Mouse (Mus musculus): ENCODE data around the gene Herc2. TPM values are rescaled to one million over a fixed set of nuclear protein-coding genes. Genes with fewer than 3 reads are reported as not detected.

The Herc2 gene
- total RNA-seq, 2 experiments from 2014 or later = 29.2 to 33.9 TPM

DNA sequence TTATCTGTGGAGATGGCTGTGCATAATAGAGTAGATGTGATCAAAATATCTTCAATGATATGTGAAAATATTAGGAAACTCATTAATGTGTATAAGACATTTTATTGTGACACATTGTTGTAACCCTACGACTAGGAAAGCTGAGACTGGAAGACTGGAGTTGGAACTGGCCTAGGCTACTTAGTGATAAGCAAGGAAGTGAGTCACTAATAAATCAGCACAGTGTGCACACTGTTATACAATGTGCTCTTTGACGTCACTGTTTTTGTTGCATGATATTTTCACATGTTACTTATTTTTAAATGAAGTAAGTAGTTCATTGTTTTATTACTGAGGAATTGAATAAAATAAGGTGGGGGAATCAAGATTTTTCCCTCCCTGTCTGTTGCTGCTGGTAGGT is 16.1 kb downstream of the Herc2 start:
- ATAC-seq (replicated peaks; ENCODE audit: poor library complexity) = no peak

DNA sequence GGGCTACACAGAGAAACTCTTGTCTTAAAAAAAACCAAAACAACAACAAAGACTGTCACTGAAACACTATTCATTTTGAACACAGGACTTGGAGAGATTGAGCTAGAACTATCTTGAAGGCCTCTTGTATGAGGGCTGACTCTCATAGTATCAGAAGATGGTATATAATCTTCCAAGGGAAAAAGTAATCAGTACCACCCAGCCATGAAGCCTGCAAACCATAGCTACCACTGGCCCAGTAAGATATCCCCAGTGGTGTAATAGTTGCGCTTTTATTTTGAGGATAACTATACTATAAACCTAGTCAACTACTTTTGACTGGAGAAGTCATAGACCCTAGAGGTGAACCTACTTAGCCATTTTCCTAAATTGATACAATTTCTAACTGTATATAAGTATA is 16.6 kb downstream of the Herc2 start:
- ATAC-seq (replicated peaks; ENCODE audit: poor library complexity) = no peak

GRCm38 (mm10) chr7:56071724-56072123 is 21.7 kb downstream of the Herc2 start:
- no peak for ATAC-seq (replicated peaks; ENCODE audit: poor library complexity)

- no peak for ATAC-seq (replicated peaks; ENCODE audit: poor library complexity)
These were observed 33.0 kb downstream of the Herc2 start for GRCm38 (mm10) chr7:56083034-56083433.

- ATAC-seq (replicated peaks; ENCODE audit: poor library complexity) = no peak
These were observed 39.1 kb downstream of the Herc2 start for GRCm38 (mm10) chr7:56089097-56089496.

DNA sequence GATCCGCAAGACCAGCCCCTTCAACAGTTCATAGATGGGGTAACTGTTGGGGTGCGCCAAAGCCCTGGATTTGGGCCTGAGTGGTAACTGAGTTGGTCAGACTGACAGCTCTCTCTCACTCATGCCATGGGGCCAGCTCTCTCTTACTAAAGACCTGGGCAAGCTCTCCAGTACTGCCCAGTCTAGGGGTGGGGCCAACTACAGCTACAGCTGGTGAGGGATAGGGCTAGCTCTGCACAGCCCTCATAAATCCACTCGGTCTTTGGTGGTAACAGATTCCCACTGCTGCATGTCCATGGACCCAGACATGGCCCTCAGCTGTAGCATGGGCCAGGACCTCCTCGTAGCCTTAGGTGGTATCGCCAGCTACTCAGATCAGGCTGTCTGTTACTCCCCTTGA is 41.4 kb downstream of the Herc2 start:
- no peak for ATAC-seq (replicated peaks; ENCODE audit: poor library complexity)

DNA sequence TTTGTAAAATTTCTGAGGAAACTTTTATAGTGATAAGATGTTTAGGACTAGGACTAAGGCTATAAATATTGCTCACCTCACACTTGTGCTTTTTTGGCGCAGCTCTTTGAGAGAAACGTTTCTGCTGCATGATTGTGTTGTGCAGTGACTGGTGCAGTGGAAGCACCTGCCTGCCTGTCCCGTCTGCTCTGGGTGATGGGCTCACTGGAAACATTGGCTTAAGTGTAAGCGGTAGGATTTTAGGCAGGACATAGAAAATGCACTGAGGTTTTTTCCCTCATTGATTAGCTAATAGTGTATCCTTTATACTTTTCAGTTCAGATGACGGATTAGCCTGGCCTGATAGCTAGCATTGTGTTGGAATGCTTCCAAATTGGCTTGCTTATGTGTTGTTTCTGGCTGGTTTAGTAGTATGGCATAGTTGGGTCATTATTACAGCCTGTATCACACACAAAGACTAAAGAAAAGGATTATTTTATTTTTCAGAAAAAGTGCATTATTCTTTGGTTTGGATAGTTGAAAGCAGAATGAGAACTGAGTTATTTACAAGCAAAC is 52.4 kb downstream of the Herc2 start:
- no peak for ATAC-seq (replicated peaks; ENCODE audit: poor library complexity)

DNA sequence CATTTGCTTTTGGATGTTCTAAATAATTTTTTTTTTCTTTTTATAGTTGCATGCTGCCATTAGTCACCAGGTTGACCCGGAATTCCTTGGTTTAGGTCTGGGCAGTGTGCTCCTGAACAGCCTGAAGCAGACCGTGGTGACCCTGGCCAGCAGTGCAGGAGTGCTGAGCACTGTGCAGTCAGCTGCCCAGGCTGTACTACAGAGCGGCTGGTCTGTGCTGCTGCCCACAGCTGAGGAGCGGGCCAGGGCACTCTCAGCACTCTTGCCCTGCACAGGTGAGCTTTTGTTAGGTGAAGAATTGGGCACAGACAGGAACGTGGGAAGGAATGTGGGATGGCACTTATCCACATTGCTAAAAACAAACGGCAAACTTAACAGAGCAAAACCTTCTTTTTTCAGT is 63.0 kb downstream of the Herc2 start:
- ATAC-seq (replicated peaks; ENCODE audit: poor library complexity) = no peak

DNA sequence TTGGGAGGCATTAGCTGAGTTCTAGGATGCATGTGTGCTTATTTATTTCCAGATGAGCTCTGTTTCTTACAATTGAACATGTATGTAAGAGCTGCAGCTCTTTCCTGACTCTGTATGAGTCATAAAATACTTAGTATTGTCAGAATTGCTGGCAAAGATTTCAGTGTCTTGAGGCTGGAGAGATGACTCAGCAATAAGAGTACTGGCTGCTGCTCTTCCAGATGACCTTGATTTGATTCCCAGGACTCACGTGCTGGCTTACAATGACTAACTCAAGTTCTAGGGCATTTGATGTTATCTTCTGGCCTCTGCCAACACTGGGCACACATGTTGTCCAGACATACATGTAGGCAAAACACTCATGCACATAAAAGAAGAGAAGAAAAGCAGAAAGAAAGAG is 64.2 kb downstream of the Herc2 start:
- no peak for ATAC-seq (replicated peaks; ENCODE audit: poor library complexity)

- no peak for ATAC-seq (replicated peaks; ENCODE audit: poor library complexity)
These were observed 71.0 kb downstream of the Herc2 start for GRCm38 (mm10) chr7:56120968-56121367.

GRCm38 (mm10) chr7:56121425-56121824 is 71.4 kb downstream of the Herc2 start:
- ATAC-seq (replicated peaks; ENCODE audit: poor library complexity) = no peak

DNA sequence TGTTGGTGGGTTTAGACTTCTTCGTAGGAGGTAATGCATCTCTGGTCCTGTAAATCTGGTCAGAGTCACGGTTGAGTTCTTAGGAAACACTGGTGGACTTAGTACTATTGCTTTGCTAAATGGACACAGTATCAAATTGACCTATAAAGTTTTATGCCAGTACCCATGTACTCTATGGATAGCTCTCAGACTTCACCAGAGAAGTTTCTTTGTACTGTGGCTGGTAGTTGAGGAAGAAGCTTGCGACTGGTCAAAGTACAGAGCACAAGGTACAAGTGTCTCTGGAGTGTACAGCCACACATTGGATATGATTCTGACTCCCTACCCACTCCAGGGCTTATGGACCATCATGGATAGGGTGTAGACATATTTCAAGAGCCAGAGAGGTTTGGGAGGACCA is 78.1 kb downstream of the Herc2 start:
- ATAC-seq (replicated peaks; ENCODE audit: poor library complexity) = no peak

DNA sequence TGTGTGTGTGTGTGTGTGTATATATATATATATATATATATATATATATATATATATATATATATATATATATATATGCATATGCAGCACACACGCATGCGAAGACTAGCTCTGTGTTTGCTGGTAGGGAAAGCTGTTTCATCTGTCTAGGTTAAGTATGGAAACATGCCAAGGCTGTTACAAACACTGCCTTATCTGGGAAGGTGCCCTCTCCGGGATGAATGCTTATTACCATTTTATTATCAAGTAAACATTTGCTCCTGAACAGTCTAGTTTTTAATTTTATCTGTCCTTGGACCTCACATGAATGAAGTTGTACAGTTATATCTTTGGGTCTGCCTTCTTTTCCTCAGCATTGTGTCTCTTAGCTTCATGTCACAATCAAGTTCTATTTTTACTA is 79.6 kb downstream of the Herc2 start:
- ATAC-seq (replicated peaks; ENCODE audit: poor library complexity) = peak; percentile 64

- ATAC-seq (replicated peaks; ENCODE audit: poor library complexity) = peak; percentile 78
These were observed 81.6 kb downstream of the Herc2 start for GRCm38 (mm10) chr7:56131548-56131947.

DNA sequence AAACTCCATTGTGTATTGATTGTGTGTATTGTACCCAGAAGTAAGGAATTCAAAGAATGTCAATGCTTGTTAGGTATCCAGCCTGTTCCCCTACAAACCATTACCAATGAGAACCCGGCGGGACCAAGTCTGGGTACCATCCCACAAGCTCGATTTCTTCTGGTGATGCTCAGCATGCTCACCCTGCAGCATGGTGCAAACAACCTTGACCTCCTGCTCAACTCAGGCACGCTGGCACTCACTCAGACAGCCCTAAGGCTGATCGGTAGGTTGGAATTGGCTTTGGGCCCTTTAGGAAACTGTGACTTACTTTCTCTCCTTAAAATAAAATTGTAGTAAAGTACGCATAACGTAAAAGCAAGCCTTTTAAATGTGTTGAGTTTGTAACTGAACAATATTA is 88.7 kb downstream of the Herc2 start:
- no peak for ATAC-seq (replicated peaks; ENCODE audit: poor library complexity)

- ATAC-seq (replicated peaks; ENCODE audit: poor library complexity) = no peak
These were observed 96.4 kb downstream of the Herc2 start for GRCm38 (mm10) chr7:56146424-56146823.

GRCm38 (mm10) chr7:56148925-56149324 is 98.9 kb downstream of the Herc2 start:
- peak; percentile 61 for ATAC-seq (replicated peaks; ENCODE audit: poor library complexity)

GRCm38 (mm10) chr7:56151885-56152676 is 102.1 kb downstream of the Herc2 start:
- no peak for ATAC-seq (replicated peaks; ENCODE audit: poor library complexity)

GRCm38 (mm10) chr7:56153161-56153560 is 103.2 kb downstream of the Herc2 start:
- ATAC-seq (replicated peaks; ENCODE audit: poor library complexity) = no peak

DNA sequence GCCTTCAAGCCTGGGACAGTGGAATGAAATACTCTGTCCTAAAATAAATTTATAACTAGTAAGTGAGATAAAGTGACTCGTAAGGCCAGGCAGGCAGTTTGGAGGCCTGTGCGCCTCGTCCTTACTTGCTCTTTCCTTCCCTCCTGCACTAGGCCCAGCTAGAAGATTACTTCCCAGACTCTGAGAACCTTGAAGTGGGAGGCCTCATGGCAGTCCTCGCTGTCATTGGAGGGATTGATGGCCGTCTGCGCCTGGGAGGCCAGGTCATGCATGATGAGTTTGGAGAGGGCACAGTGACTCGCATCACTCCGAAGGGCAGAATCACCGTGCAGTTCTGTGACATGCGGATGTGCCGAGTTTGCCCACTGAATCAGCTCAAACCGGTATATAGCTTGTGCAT is 103.6 kb downstream of the Herc2 start:
- no peak for ATAC-seq (replicated peaks; ENCODE audit: poor library complexity)

GRCm38 (mm10) chr7:56163316-56163715 is 113.3 kb downstream of the Herc2 start:
- no peak for ATAC-seq (replicated peaks; ENCODE audit: poor library complexity)

DNA sequence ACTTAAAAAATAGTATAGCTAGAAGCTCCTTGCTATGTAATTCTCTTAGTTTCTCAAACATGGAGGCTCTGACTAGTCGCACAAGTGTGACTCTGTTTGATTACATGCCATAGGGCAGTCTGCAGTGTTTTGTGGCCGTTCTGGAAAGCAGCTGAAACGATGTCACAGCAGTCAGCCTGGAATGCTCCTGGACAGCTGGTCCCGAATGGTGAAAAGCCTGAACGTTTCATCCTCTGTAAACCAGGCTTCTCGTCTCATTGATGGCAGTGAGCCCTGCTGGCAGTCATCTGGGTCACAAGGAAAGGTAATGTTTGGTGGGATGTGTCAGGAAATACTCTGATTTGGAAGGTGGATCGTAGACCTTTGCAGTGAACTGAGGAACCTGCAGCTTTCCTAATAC is 118.7 kb downstream of the Herc2 start:
- ATAC-seq (replicated peaks; ENCODE audit: poor library complexity) = no peak

- ATAC-seq (replicated peaks; ENCODE audit: poor library complexity) = no peak
These were observed 127.4 kb downstream of the Herc2 start for GRCm38 (mm10) chr7:56177371-56177770.

Data from megakaryocyte progenitor cell, adult 5-6 weeks (primary cell).